Mouse (Mus musculus): Measurements from ENCODE around the gene Cebpg. TPM values are rescaled to one million over a fixed set of nuclear protein-coding genes. Genes with fewer than 3 reads are reported as not detected.

The Cebpg gene
- 24.9 and 26.4 TPM in 2 replicates for total RNA-seq (2014; rRNA removed)
- 7.3 and 8.5 TPM in 2 replicates for polyA plus RNA-seq (2012; rRNA removed)

DNA sequence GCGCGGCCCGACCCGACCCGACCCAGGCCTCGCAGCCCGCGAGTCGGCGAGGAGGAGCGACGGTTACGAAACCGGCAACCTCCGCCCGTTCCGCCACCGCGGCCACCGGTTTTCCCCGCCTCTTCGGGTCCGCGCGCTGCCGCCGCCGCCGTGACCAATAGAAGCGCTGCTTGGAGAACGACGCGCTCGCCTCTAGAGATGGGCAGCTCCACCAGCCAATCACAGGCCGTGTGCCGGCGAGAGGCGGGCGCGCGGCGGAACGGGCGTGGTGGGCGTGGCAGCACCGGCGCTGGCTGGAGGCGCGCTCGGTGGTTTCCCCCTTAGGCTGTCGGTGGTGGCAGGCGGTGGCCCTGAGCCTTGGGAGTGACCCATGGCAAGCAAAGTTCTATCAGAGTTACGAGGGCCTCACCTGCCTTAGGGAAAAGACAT lies at the start of gene Cebpg:
Cebpg (minus strand) TSS at position 138 of the 429 bp plus-strand sequence.
- Histone ChIP-seq H3K4me3 (ENCODE audit: insufficient read depth, low read depth, low read length) (peak within 1 kb of the TSS; percentile 98), H3K4me1 (ENCODE audit: control insufficient read depth, insufficient read depth, low read length) (peaks cover 21% of the 10 kb centered on the region), H3K27me3 (ENCODE audit: control insufficient read depth, insufficient read depth, low read length) (no peaks in the 10 kb centered on the region), H3K36me3 (ENCODE audit: control insufficient read depth, insufficient read depth, low read length) (no peaks in the 10 kb centered on the region; the same call in 1 of the 2 replicates), H3K9ac (ENCODE audit: low read depth, low read length) (peak within 1 kb of the TSS; percentile 97), H3K27ac (replicated peaks; ENCODE audit: insufficient read depth, low read depth, low read length) (peak within 1 kb of the TSS; percentile 92), H3K79me2 (ENCODE audit: control insufficient read depth, insufficient read depth, low read length) (peaks cover 29% of the 10 kb centered on the region; the same call in 1 of the 2 replicates)
- TF ChIP-seq CTCF (IDR thresholded peaks at IDR 0.05; ENCODE audit: low read depth, low read length) (no peak), POLR2A (IDR thresholded peaks at IDR 0.05; ENCODE audit: extremely low read depth, insufficient read depth, low read length) (peak; percentile 53; the same call in 1 of the 2 replicates)
- WGBS = under 1% methylated on average over 53 of the region's 53 CpGs
- peak; percentile 77 for DNase-seq (ENCODE audit: extremely low read depth, low read depth, low spot score)

- no peak for DNase-seq (ENCODE audit: extremely low read depth, low read depth, low spot score)
- no peaks in the 10 kb centered on the region for H3K79me2 ChIP-seq (ENCODE audit: control insufficient read depth, insufficient read depth, low read length)
- 91% methylated on average over 4 of the region's 4 CpGs for WGBS
- H3K4me3 ChIP-seq (ENCODE audit: insufficient read depth, low read depth, low read length) = no peak overlapping the region
- no peak overlapping the region for H3K27ac ChIP-seq (replicated peaks; ENCODE audit: insufficient read depth, low read depth, low read length)
- H3K4me1 ChIP-seq (ENCODE audit: control insufficient read depth, insufficient read depth, low read length) = no peaks in the 10 kb centered on the region
- H3K27me3 ChIP-seq (ENCODE audit: control insufficient read depth, insufficient read depth, low read length) = no peaks in the 10 kb centered on the region
- H3K9ac ChIP-seq (ENCODE audit: low read depth, low read length) = no peak overlapping the region
- H3K36me3 ChIP-seq (ENCODE audit: control insufficient read depth, insufficient read depth, low read length) = no peaks in the 10 kb centered on the region
- TF ChIP-seq CTCF (IDR thresholded peaks at IDR 0.05; ENCODE audit: low read depth, low read length) (no peak), POLR2A (IDR thresholded peaks at IDR 0.05; ENCODE audit: extremely low read depth, insufficient read depth, low read length) (no peak)
Observed at GRCm38 (mm10) chr7:35099528-35099927, 43.2 kb upstream of the Cebpg start.

DNA sequence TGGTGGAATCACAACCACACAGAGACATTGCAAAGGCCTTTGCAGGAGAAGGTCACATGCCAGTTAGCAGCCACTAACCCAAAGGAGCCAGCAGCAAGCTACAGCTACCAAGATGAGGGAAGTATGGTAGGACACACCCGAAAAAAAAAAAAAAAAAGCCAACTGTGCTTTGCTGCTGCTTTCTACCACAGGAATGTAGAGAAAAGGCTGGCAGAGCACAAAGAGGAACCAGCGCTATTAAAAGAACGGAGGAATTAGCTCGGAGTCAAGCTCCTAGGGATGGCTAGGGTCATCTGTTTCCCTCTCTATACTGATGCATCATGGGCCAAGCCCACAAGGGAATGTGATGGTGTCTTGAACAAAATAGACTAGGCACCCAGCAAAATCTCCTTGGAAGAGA lies 42.4 kb upstream of the Cebpg start:
- Histone ChIP-seq H3K79me2 (ENCODE audit: control insufficient read depth, insufficient read depth, low read length) (no peaks in the 10 kb centered on the region), H3K36me3 (ENCODE audit: control insufficient read depth, insufficient read depth, low read length) (no peaks in the 10 kb centered on the region), H3K4me3 (ENCODE audit: insufficient read depth, low read depth, low read length) (no peak overlapping the region), H3K9ac (ENCODE audit: low read depth, low read length) (no peak overlapping the region), H3K27me3 (ENCODE audit: control insufficient read depth, insufficient read depth, low read length) (no peaks in the 10 kb centered on the region), H3K4me1 (ENCODE audit: control insufficient read depth, insufficient read depth, low read length) (no peaks in the 10 kb centered on the region), H3K27ac (replicated peaks; ENCODE audit: insufficient read depth, low read depth, low read length) (no peak overlapping the region)
- no peak for DNase-seq (ENCODE audit: extremely low read depth, low read depth, low spot score)
- TF ChIP-seq POLR2A (IDR thresholded peaks at IDR 0.05; ENCODE audit: extremely low read depth, insufficient read depth, low read length) = no peak
- TF ChIP-seq CTCF (IDR thresholded peaks at IDR 0.05; ENCODE audit: low read depth, low read length) = no peak
- WGBS = 81% methylated on average over 4 of the region's 4 CpGs

- H3K79me2 ChIP-seq (ENCODE audit: control insufficient read depth, insufficient read depth, low read length) = no peaks in the 10 kb centered on the region
- no peak for DNase-seq (ENCODE audit: extremely low read depth, low read depth, low spot score)
- WGBS = 84% methylated on average over 9 of the region's 9 CpGs
- H3K27ac ChIP-seq (replicated peaks; ENCODE audit: insufficient read depth, low read depth, low read length) = no peak overlapping the region
- peaks cover 9% of the 10 kb centered on the region for H3K4me1 ChIP-seq (ENCODE audit: control insufficient read depth, insufficient read depth, low read length)
- no peaks in the 10 kb centered on the region for H3K36me3 ChIP-seq (ENCODE audit: control insufficient read depth, insufficient read depth, low read length)
- H3K4me3 ChIP-seq (ENCODE audit: insufficient read depth, low read depth, low read length) = no peak overlapping the region
- no peaks in the 10 kb centered on the region for H3K27me3 ChIP-seq (ENCODE audit: control insufficient read depth, insufficient read depth, low read length)
- no peak overlapping the region for H3K9ac ChIP-seq (ENCODE audit: low read depth, low read length)
- TF ChIP-seq POLR2A (IDR thresholded peaks at IDR 0.05; ENCODE audit: extremely low read depth, insufficient read depth, low read length) (no peak), CTCF (IDR thresholded peaks at IDR 0.05; ENCODE audit: low read depth, low read length) (no peak)
Observed at GRCm38 (mm10) chr7:35094975-35095678, 38.8 kb upstream of the Cebpg start.

DNA sequence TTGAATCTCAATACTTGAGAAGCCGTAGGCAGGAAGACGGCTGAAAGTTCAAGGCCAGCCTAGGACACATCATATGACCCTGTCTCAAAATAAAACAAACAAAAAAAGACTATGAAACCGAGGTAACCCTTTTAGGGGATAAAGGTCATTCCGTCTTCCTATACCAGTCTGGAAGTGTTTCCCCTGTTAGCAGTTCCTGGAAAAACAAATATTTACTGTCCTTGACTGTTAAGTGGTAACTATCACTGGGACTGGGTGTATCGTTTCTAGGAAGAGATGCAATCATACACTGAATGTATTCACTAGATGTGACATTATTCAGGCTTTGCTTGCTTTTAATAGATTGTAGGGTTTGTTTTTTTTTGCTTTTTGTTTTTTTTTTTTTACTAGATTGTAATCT lies 34.2 kb upstream of the Cebpg start:
- TF ChIP-seq POLR2A (IDR thresholded peaks at IDR 0.05; ENCODE audit: extremely low read depth, insufficient read depth, low read length) (no peak), CTCF (IDR thresholded peaks at IDR 0.05; ENCODE audit: low read depth, low read length) (no peak)
- Histone ChIP-seq H3K27ac (replicated peaks; ENCODE audit: insufficient read depth, low read depth, low read length) (peak overlapping the region; percentile 92), H3K79me2 (ENCODE audit: control insufficient read depth, insufficient read depth, low read length) (no peaks in the 10 kb centered on the region), H3K4me1 (ENCODE audit: control insufficient read depth, insufficient read depth, low read length) (peaks cover 25% of the 10 kb centered on the region), H3K4me3 (ENCODE audit: insufficient read depth, low read depth, low read length) (no peak overlapping the region), H3K27me3 (ENCODE audit: control insufficient read depth, insufficient read depth, low read length) (no peaks in the 10 kb centered on the region), H3K9ac (ENCODE audit: low read depth, low read length) (no peak overlapping the region), H3K36me3 (ENCODE audit: control insufficient read depth, insufficient read depth, low read length) (no peaks in the 10 kb centered on the region)
- peak; percentile 98 for DNase-seq (ENCODE audit: extremely low read depth, low read depth, low spot score)
- 16% methylated on average over 5 of the region's 5 CpGs for WGBS

- peak; percentile 80 for DNase-seq (ENCODE audit: extremely low read depth, low read depth, low spot score)
- 1% methylated on average over 21 of the region's 21 CpGs for WGBS
- Histone ChIP-seq H3K36me3 (ENCODE audit: control insufficient read depth, insufficient read depth, low read length) (no peaks in the 10 kb centered on the region), H3K4me1 (ENCODE audit: control insufficient read depth, insufficient read depth, low read length) (peaks cover 29% of the 10 kb centered on the region), H3K27me3 (ENCODE audit: control insufficient read depth, insufficient read depth, low read length) (no peaks in the 10 kb centered on the region), H3K4me3 (ENCODE audit: insufficient read depth, low read depth, low read length) (peak overlapping the region; percentile 27), H3K79me2 (ENCODE audit: control insufficient read depth, insufficient read depth, low read length) (no peaks in the 10 kb centered on the region), H3K27ac (replicated peaks; ENCODE audit: insufficient read depth, low read depth, low read length) (peak overlapping the region; percentile 50), H3K9ac (ENCODE audit: low read depth, low read length) (peak overlapping the region; percentile 54)
- peak; percentile 33; the same call in 1 of the 2 replicates for TF ChIP-seq CTCF (IDR thresholded peaks at IDR 0.05; ENCODE audit: low read depth, low read length)
- no peak for TF ChIP-seq POLR2A (IDR thresholded peaks at IDR 0.05; ENCODE audit: extremely low read depth, insufficient read depth, low read length)
Observed at GRCm38 (mm10) chr7:35086271-35086861, 30.0 kb upstream of the Cebpg start.

Data from liver, adult 2 months (tissue).